Comparison of ENCODE assay signal across 8 mouse cellular contexts in the genomic region with DNA sequence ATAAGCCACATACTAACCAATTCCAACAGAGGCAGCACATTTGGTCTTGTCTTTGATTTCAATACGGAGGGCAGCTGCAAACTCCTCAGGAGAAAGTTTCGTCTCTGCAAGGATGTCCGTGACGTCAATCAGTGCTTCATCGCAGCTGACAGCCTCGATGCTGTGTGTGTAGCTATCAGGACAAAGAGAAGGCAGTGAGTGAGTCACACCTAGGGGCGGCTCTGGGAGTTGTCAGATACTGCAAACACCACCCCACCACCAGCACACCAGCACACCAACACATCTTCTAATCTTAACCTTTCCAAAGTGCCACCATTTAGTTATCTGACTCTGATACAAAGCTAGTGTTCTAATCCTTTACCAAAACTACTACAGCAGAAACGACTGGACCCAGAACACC.
"Had no signal": no experiment of that assay in that cellular context is flagged by ENCODE, and none has a peak within 500 bp of the region (broad histone marks: within the 10 kb centered on the region; RNA-seq: fewer than 3 reads in every experiment).

No protein-coding gene starts in this region.

- ATAC-seq: liver, postnatal 0 days; lung, postnatal 0 days; midbrain, embryonic 15.5 days had no signal

- DNase-seq: kidney, postnatal 25 days; liver; liver, postnatal 0 days; lung, embryonic 14.5 days; thymus, adult 18-20 months; thymus, postnatal 36 days had no signal
